Mouse (Mus musculus) kidney, postnatal 0 days (tissue): Measurements from ENCODE around the gene Qrich2. TPM values are rescaled to one million over a fixed set of nuclear protein-coding genes. Genes with fewer than 3 reads are reported as not detected.
"Not testable (repeated sequence)": the region's sequence is repeated elsewhere in the genome, so short reads cannot be mapped to it uniquely, and the experiment has no call there.

Experiments used
- ATAC-seq: fragments of 200-750 bp; cut with Nextera tagmentation; replicated peaks from 2 replicates; pipeline ENCODE4 v1.8.0; 2017; ENCODE audit warnings: low read depth, moderate number of reproducible peaks, moderate TSS enrichment, moderate library complexity; ENCODE audit not compliant: low FRiP score
- DNase-seq: peaks from one replicate; pipeline ENCODE4 v3.0.0-alpha.2; 2016; ENCODE audit warnings: low spot score
- H3K27ac ChIP-seq: fragments of 300-500 bp; sonication (generic); 2 replicates; pipeline ENCODE4 v1.5.1; 2014; ENCODE audit warnings: mild to moderate bottlenecking
- H3K27me3 ChIP-seq: fragments of 300-500 bp; sonication (generic); 2 replicates; pipeline ENCODE4 v1.6.1; 2014; ENCODE audit warnings: low read length, mixed read lengths; ENCODE audit not compliant: insufficient read depth
- H3K36me3 ChIP-seq: fragments of 300-500 bp; sonication (generic); 2 replicates; pipeline ENCODE4 v1.6.1; 2014; ENCODE audit warnings: low read length, mixed read lengths; ENCODE audit not compliant: insufficient read depth
- H3K4me1 ChIP-seq: fragments of 300-500 bp; sonication (generic); replicated peaks from 2 replicates; pipeline ENCODE4 v1.6.1; 2014; ENCODE audit warnings: antibody characterized with exemption, low read length, mixed read lengths; ENCODE audit not compliant: insufficient read depth
- H3K4me2 ChIP-seq: fragments of 300-500 bp; sonication (generic); 2 replicates; pipeline ENCODE4 v1.6.1; 2014; ENCODE audit warnings: mild to moderate bottlenecking, low read length, moderate library complexity, mixed read lengths
- H3K4me3 ChIP-seq: fragments of 300-500 bp; sonication (generic); replicated peaks from 2 replicates; pipeline ENCODE4 v1.5.1; 2014; ENCODE audit warnings: low read depth, low read length
- H3K9ac ChIP-seq: fragments of 300-500 bp; sonication (generic); 2 replicates; pipeline ENCODE4 v1.6.1; 2014; ENCODE audit warnings: low read depth, low read length
- H3K9me3 ChIP-seq: fragments of 300-500 bp; sonication (generic); replicated peaks from 2 replicates; pipeline ENCODE4 v1.6.1; 2016; ENCODE audit warnings: low read length, inconsistent platforms, mixed read lengths
- CTCF ChIP-seq: IDR thresholded peaks from 2 replicates; pipeline ENCODE4 v1.5.1; 2016; ENCODE audit warnings: antibody characterized with exemption, low read depth, mild to moderate bottlenecking, moderate library complexity
- WGBS: fragments of 180-500 bp; shearing (Covaris S2); extraction: QIAGEN DNeasy Blood & Tissue Kit; methylation state at CpG from one replicate; pipeline ENCODE4 v1.1.7; 2014; 5-methylcytosine and 5-hydroxymethylcytosine counted together
- polyA plus RNA-seq: library from polyadenylated mRNA; unstranded; fragments of >200 nt; fragmentation: Nextera tagmentation; extraction: Ambion mirVana; gene quantifications from 2 replicates; pipeline ENCODE4 v1.2.1, GENCODE M21; 2015

Qrich2 gene
- polyA plus RNA-seq, 1 experiment from 2014 or later: 0.24 TPM

DNA sequence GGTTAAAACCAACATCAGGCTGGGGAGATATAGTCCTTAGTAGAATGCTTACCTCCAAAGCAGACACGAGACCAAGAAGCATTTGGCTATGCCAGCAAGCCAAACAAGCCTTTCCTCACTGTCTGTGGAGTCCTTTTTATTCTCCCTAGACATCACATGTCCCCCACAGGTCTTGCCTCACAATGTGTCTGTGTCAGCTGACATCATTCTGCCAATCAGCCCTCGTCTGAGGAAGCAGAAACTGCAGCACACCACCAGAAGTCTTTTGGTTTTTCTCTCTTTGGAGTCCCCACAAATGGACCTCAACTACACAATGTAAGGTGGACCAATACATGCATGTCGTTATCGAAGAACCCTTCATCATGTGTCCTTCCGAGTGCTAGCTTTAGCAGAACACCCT is 49.0 kb downstream of the Qrich2 start:
- DNase-seq: no peak
- no peaks in the 10 kb centered on the region for H3K27me3 ChIP-seq
- TF ChIP-seq CTCF: no peak
- H3K36me3 ChIP-seq: no peaks in the 10 kb centered on the region
- peaks cover 21% of the 10 kb centered on the region for H3K4me1 ChIP-seq
- H3K4me2 ChIP-seq: no peak overlapping the region
- ATAC-seq: no peak
- 94% methylated on average over 5 of the region's 5 CpGs for WGBS
- no peaks in the 10 kb centered on the region for H3K9me3 ChIP-seq
- no peak overlapping the region for H3K9ac ChIP-seq
- no peak overlapping the region for H3K4me3 ChIP-seq
- no peak overlapping the region for H3K27ac ChIP-seq

DNA sequence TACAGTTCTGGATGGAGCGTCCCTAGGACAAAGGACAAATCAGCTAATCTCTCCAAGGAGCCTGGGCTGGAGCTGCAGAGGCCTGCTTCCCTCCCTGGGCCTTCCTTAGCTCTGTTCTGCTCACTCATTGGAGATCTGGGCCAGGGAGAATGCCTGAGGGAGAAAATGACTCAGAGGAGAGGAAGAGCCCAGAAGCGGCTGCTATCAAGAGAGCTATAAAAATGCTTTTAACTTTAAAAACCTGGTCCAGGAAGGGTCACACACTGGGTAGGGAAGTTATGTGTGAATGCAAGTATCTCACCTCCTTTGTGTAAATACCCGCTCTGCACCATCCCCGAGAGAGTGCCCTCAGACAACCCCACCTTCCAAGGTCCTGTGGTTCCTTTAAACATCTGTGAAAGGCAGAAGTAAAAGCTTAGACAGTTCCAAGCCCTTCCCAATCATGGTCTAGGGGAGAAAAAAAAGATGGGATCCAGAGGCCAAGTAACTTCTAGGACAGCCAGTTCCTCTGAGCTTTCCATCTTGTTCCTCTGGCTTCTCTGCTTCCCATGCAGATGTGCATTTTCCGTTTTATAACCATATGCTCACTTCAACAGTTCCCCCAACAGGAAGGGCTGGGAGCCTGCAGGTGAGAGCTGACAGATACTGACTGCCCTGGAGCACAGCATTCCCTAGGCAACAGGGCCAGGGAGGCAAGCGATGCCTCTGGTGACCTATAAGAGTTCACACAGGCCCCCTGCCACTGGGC is 49.7 kb downstream of the Qrich2 start:
- H3K4me1 ChIP-seq: peaks cover 22% of the 10 kb centered on the region
- no peak overlapping the region for H3K27ac ChIP-seq
- DNase-seq (no peak), ATAC-seq (no peak)
- no peak for TF ChIP-seq CTCF
- H3K9me3 ChIP-seq: no peaks in the 10 kb centered on the region
- 69% methylated on average over 6 of the region's 6 CpGs for WGBS
- H3K9ac ChIP-seq: no peak overlapping the region
- no peak overlapping the region for H3K4me3 ChIP-seq
- no peak overlapping the region for H3K4me2 ChIP-seq
- no peaks in the 10 kb centered on the region for H3K27me3 ChIP-seq
- no peaks in the 10 kb centered on the region for H3K36me3 ChIP-seq

DNA sequence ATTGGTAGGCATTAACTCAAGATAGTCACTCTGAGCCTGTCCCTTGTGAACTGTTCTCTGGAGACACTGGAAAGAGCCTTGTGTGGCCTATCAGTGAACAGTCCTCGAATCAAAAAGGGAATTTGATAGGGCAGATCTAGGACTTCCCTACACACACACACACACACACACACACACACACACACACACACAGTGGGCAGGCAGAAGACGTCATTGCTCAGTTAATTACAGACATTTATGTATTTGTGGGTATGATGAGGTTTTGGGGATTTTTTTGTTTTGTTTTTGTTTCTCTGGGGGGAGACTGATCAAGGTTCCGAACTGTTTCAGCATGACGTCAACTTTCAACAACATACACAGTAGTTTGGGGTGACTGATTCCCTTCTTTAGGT is 52.4 kb downstream of the Qrich2 start:
- 61% methylated on average over 4 of the region's 4 CpGs for WGBS
- Histone ChIP-seq H3K36me3 (no peaks in the 10 kb centered on the region), H3K27me3 (no peaks in the 10 kb centered on the region), H3K9me3 (no peaks in the 10 kb centered on the region), H3K4me3 (no peak overlapping the region), H3K27ac (no peak overlapping the region), H3K4me2 (peak overlapping the region; percentile 92), H3K4me1 (peaks cover 18% of the 10 kb centered on the region; the same call in 1 of the 2 replicates), H3K9ac (peak overlapping the region; percentile 79; the same call in 1 of the 2 replicates)
- TF ChIP-seq CTCF: no peak
- ATAC-seq (peak; percentile 6; the same call in 1 of the 2 replicates), DNase-seq (peak; percentile 46)

DNA sequence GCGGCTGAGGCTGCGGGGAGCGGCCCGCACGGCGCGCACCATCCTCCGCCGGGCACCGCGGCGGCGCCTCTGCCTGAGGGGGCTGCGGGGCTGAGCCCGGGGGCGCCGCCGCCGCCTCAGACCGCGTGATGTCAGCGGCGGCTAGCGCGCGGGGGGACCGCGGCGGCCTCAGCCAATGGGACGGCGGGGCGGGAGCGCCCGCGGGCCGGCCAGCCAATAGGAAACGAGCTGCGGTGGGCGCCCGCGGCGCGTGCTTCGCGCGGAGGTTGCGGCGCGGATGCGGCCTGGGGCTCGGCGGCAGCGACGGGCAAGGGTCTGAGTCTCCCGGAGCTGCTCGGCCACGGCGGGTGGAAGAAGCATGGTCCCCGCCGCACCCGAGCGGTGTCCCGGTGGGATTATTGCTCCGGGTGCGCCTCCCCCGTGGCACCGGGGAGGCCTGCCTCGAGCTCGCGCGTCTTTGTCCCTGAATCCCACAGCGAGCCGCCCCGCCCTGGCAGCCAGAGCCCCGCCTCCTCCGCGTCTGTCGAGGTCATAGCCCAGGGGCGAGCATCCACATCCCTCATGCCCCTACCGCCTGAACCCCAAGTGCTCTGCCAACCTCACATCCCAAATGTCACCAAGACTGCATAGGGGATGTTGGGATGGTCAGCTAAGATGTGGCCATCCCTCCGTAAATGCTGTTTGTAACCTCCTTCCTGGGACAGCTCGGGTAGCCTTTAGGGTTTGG is 53.0 kb downstream of the Qrich2 start, which contains the start of gene Rnf157:
Rnf157 (minus strand) TSS at position 129 of the 727 bp plus-strand sequence.
- Histone ChIP-seq H3K27me3 (no peaks in the 10 kb centered on the region), H3K36me3 (no peaks in the 10 kb centered on the region), H3K4me1 (peaks cover 13% of the 10 kb centered on the region; the same call in 1 of the 2 replicates), H3K9ac (peak within 1 kb of the TSS; percentile 79), H3K4me2 (peak within 1 kb of the TSS; percentile 92), H3K9me3 (no peaks in the 10 kb centered on the region), H3K4me3 (peak within 1 kb of the TSS; percentile 62), H3K27ac (peak within 1 kb of the TSS; percentile 31; the same call in 1 of the 2 replicates)
- peak; percentile 83 for DNase-seq
- no peak for TF ChIP-seq CTCF
- ATAC-seq: peak; percentile 85
- 2% methylated on average over 80 of the region's 82 CpGs for WGBS

DNA sequence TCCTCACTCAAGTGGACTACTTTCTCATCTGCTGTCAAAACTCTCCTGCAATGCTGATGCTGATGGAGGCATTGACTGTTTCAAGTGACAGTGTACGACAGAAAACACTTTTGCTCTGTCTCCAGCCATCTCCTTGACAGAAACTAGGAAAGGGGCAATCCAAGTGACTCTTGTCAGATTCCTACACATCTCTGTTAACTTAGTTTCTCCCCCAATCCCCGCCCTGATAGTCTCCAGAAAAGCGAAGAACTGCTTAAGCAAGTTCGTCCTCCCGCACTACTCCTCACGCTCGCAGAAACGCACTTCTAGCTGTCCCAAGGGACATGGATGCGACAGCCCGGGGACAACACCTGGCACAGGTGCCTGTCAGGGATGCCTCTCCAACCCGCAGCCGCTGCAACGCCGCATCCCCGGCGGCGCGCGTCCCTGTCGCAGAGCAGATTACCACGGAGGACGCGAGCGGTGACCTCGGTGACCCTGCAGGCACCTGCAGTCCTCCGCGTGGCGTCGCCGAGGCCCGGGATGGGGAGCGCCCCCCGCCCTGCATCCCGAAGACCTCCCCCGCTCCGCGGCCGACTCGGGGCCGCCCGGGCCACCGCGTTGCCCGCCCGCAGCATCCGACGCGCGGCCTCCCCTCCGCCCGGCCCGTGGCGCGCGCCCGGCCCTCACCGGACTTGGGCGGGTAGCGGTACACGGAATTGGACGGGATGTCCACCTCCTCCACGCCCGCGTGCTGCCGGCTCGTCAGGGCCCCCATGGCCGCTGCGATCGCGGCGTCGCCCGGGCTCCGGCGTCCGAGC is 53.8 kb downstream of the Qrich2 start:
- DNase-seq (no peak), ATAC-seq (peak; percentile 51)
- peak overlapping the region; percentile 31; the same call in 1 of the 2 replicates for H3K27ac ChIP-seq
- peak overlapping the region; percentile 62 for H3K4me3 ChIP-seq
- no peaks in the 10 kb centered on the region for H3K27me3 ChIP-seq
- peak overlapping the region; percentile 79 for H3K9ac ChIP-seq
- no peaks in the 10 kb centered on the region for H3K9me3 ChIP-seq
- H3K36me3 ChIP-seq: no peaks in the 10 kb centered on the region
- peak overlapping the region; percentile 92 for H3K4me2 ChIP-seq
- peaks cover 9% of the 10 kb centered on the region; the same call in 1 of the 2 replicates for H3K4me1 ChIP-seq
- no peak for TF ChIP-seq CTCF
- WGBS: 1% methylated on average over 61 of the region's 76 CpGs

DNA sequence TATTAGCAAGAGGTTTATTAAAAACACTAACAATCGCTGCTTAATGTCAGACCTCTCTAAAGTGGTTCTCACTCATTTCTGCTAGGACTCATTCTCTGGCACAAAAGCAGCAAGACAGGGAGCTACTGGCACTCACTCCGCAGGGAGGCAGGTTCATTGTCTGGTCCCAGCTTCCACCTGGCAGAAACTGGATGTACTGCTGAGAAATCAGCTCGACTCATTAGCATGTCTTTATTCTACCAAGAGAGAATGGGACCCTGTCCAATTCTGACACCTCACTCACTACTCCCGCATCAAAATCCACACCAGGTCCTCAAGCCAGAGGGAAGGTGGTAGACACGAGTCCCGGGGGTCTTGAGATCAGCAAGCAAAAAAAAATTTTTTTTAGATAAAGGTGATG is 54.5 kb downstream of the Qrich2 start:
- no peaks in the 10 kb centered on the region for H3K9me3 ChIP-seq
- TF ChIP-seq CTCF: no peak
- no peak overlapping the region for H3K27ac ChIP-seq
- H3K4me1 ChIP-seq: peaks cover 9% of the 10 kb centered on the region; the same call in 1 of the 2 replicates
- 35% methylated on average over 6 of the region's 6 CpGs for WGBS
- H3K4me3 ChIP-seq: peak overlapping the region; percentile 62; the same call in 1 of the 2 replicates
- no peak overlapping the region for H3K9ac ChIP-seq
- peak overlapping the region; percentile 92 for H3K4me2 ChIP-seq
- DNase-seq (no peak), ATAC-seq (no peak)
- H3K27me3 ChIP-seq: no peaks in the 10 kb centered on the region
- no peaks in the 10 kb centered on the region for H3K36me3 ChIP-seq

DNA sequence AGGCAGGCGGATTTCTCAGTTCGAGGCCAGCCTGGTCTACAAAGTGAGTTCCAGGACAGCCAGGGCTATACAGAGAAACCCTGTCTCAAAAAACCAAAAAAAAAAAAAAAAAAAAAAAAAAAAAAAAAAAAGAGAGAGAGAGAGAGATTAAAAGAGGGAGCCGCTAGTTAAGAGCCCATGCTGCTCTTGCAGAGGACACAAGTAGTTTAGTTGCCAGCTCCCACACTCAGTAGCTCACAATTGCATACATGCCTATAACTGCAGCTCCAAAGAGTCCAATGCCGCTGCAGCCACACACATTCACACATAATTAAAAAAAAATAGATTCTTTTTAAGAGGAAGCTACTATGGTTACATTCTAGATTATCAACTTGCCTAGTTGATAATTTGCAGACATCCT is 55.6 kb downstream of the Qrich2 start:
- ATAC-seq, H3K4me1 ChIP-seq, H3K9me3 ChIP-seq, H3K4me3 ChIP-seq, H3K27ac ChIP-seq, H3K9ac ChIP-seq, DNase-seq, H3K27me3 ChIP-seq, H3K4me2 ChIP-seq, H3K36me3 ChIP-seq: not testable (repeated sequence)
- 91% methylated on average over 4 of the region's 4 CpGs for WGBS
